Mouse (Mus musculus) heart, postnatal 10 days (tissue): ENCODE data around the gene Prickle1. TPM values are rescaled to one million over a fixed set of nuclear protein-coding genes. Genes with fewer than 3 reads are reported as not detected.

Experiments
- DNase-seq, 2 experiments: peaks; one replicate each; pipeline ENCODE4 v3.0.0; 2021
- intact Hi-C: fragments of 180-260 bp; cut with DNase I; formaldehyde crosslinking; loops from one replicate; pipeline ENCODE4 v1.15.1; 2025
- total RNA-seq, 2 experiments: library from RNA; stranded (reverse); gene quantifications; 2 replicates each; pipeline ENCODE4 v1.2.3; 2021

The Prickle1 gene
- total RNA-seq, 2 experiments from 2014 or later = 24.1 to 36.4 TPM

DNA sequence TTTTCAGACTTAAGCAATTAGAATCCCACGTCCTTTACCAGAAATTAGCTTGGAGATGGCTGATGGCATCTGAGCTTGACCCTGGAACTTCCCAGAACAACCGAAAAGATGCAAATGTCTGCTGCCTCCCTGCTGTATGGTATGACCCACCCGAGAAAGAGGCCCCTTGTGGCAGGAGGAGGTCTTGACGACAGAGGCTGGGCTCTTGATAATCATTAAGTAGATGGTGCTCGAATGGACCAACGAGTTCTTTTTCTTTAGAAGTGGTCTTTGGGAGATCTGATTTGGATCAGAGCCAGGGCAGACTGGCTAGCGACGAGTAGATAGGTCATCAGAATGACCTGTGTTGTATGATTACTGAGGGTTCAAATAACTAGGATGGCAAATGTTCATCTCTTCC is 40.0 kb downstream of the Prickle1 start:
- intact Hi-C loops = no loop called here
- no peak for DNase-seq

DNA sequence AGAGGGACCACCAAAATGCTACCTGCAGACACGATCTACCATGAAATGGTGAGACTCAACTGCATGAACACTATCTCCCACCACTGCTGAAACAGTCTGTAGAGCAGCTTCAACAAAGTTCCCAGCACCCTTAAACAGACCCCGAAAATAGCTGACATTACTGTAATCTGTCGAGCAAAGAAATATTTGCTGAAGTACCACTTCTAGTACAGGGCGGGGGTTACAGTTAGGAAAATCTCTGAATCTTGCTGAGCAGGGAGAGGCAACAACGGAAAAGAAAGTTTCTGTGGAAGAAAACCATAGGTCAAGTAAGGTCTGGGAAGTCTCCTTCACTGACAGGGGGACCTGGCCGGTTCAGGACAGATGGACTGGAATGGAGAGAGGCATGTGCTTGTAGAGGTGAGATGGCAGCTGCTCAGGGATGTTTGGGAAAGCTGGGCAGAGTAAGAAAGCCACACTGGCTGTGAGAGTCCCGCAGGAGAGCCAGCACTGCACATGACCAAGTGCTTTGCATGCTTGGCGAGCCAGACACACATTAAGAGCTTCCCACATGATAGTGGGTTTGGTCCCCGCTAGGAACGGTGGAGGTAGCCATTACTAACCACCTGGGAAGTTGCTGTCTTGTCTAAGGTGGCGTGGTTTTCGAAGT is 41.4 kb downstream of the Prickle1 start:
- intact Hi-C loops = no loop called here
- peak; percentile 51 to 61 for DNase-seq

DNA sequence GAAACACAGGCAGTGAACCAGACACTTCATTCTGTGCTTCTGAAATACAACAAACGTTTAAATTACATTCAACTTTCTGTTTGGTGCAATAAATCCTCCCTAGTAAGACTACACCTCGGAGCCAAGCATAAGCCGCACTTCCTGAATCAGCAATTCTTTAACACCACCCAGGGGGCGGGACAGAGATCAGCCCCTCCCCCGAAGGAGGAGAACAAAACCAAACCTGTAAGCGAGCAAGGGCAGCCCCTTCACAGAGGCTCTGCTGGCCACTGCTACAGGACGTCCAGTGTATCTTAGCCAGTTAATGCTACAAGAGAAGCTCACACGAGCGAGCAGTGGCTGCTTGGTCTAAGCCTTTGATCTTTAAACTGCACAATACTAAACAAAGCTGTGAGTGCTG is 43.5 kb downstream of the Prickle1 start:
- intact Hi-C loops = no loop called here
- peak; percentile 67 to 71 for DNase-seq

DNA sequence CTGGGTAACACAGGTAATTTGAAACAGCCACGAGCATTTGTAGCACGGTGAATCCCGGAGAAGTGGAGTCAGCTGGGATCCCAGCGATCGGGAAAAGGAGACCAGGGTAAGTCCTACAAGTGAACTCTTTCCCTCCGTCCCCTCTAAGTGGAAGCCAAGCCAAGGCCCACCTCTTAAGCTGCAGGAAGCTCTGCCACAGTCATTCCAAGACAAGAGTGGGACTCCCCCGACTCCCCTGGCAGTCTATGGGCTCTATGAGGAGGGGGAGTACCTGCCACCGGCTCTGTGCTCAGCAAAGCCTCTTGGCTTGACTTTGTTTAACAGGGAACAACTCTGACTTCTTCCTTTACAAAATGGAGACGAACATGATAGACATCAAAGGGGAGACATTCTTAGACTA is 47.4 kb downstream of the Prickle1 start:
- DNase-seq = no peak
- intact Hi-C loops = no loop called here

DNA sequence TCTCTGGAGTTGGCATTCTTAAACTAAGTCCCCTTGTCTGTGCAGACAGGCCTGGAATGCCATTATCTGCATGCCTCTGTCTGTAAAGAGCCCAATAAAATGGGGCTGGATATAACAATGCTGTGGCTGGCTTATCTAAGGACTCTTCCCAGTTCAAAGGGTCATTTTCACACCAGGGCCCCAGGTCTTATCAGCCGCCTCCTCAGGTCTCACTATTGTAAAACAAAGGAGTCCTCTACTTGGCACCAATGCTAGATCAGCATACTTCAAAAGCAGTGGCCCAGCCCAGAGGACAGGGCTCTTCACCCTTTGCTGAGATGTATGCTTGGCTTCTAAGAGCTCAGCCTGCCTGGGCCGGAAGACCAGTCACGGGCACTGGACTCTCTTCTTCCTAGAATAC is 56.3 kb downstream of the Prickle1 start:
- DNase-seq = no peak
- intact Hi-C loops = no loop called here

DNA sequence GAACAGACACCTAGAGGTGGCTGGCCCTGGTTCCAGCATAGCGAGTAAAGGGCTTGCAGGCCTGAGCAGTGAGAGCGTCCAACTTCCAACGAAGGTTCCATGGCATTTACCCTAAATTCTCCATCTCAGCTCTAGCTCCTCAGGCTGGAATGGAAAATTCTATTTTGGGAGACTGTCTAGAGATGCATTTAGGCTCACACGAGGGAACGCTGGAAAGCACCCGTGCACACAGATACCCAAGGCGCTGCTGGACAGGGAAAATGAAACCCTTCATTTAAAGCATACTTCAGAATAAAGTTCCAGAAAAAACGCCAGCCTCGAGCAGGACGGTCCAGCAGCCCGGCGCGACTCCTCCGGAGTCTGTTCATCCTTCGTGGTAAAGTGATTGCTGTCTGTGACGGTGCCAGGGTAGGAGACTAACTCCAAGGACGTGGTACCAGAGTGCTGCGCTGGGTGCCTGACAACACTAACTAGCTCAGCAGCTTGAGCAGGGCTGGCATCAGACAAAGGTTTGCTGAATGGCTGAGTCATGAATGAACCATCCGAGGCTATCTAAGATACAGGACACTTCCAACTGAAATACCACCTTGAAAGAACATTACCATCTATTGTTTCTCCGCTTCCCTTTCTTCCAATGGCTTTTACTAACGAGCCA is 57.0 kb downstream of the Prickle1 start:
- intact Hi-C loops = no loop called here
- no peak for DNase-seq

DNA sequence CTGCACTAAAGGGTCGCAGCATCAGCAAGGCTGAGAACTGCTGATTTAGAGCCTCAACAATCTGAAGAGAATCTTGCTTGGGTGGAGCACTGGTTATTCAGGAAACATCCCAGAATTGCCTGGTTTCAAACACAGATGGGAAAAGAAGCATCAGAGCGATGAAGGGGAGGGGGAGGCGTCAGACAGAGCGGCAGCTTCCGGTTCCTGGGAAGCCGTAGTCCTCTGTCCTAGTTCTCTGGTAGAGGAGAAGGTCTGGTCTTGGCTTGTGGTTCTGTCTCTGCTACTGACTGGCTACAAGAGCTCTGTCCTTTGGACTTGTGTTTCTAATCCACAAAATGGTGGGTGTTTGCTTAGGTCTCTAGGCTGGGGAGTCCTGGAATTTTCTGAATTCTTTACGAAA is 57.9 kb downstream of the Prickle1 start:
- intact Hi-C loops = no loop called here
- DNase-seq = no peak

DNA sequence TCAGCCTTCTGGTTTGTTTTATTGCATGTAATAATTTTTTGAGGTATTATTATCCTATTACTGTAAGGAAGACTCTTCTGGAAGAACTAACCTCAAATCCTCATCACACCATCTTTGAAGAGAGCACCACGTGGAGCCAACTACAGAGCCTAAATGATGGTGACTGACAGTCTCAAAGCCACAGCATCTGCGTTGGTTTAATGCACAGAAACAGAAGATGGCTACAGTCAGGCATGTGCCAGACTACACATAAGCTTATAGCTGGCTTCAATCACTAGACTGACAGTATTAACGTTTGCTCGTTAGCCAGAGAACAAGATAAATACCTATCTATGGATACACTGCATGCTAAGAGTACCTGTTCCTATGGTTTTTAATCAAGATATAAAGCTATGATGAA is 59.5 kb downstream of the Prickle1 start:
- intact Hi-C loops = no loop called here
- no peak for DNase-seq

DNA sequence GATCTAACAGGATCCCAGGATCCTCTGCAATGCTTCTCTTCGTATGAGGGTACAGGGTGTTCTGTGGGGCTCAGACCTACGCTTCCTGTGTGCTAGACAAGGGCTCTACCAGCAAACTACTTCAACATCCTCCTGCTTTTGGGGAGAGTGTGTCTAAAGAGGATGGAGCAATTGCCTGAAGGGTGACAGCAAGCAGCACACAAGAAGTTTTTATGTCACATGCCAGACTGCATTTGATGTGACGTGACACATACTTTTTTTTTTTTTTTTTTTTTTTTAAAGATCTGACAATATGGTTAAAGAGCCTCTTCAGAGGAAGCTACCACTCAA is 65.0 kb downstream of the Prickle1 start:
- intact Hi-C loops = no loop called here
- no peak for DNase-seq

DNA sequence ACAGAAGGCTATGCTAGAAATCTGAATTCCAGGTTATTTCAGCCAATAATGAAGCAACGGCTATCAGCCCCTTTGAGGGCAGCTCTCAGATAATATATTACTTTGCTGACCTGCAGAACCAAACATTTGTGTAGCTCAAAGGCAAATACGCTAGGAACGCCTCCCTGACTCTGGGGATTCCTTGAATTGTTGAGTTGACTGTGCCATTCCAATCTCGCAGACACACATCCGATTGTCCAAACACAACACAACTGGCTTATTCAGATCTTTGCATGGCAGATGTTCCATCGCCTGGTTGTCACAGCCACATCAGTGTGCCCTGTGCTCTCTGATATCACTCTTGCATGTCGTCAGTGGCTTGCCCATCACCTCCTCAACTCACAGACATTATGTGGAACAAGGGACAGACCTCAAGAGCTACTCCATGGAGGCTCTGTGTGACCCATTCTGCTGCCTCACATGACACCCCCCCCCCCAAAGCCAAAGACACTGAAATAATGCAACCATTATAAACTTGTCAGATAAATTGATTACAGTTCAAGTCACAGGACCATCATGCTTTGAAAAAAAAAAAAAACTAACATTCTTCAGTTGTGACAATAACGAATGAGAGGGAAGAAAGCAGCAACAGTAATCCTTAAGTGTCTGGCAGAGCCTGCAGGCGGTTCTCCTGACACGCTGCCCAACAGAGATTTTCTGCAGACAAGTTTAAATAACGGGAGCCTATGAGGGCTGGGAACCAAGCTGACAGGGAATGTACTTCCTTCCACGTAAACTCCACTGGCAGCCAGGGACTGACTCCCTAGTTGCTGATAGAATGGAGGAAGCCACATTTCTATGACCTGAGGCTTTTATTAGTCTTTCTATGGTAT is 65.6 kb downstream of the Prickle1 start:
- peak in 1 of 2 experiments; percentile 30 for DNase-seq
- intact Hi-C loops = no loop called here

DNA sequence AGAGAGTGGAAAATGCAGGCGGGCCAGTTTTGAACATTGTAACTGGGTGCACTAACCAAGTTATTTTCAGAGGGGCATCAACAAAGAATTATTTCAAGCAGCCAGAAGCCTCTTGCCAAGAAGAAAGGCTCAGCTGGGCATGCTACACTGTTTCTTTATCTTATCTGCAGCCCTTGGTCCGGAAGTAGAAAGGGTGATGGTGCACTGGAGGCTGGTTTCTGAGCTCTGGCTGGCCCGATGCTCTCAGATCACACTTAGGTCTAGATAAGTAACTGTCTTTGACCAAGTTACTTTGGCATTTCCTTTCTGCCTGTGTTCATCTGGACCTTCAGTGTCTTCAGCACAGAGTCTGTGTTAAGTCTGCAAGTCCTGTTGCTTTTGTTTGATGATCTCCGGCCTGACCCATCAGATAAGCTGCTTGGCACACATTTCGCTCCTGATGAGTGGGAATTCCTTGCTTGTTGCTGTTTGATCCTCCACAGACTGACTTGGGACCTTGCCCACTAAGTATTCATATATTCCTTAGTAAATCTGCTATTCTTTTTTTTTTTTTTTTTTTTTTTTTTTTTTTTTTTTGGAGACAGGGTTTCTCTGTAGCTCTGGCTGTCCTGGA is 70.3 kb downstream of the Prickle1 start:
- peak; percentile 32 to 45 for DNase-seq
- intact Hi-C loops = no loop called here

DNA sequence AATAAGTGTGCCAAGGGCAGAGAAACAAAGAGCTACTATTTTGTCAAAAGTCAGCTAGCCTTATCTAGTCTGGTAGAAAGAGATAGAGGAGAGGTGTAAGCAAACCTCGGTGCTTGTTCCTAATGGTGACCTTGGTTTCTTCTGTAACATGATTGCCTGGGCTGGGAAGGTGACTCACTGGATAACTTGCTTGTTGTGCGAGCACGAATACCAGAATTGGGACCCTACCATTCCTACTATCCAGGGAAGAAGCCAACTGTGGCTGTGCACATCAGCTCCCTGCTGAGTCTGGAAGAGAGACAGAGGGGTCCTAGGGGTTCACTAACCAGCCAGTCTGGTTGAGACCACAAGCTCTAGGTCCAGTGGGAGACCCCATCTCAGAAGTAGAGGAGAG is 73.9 kb downstream of the Prickle1 start:
- intact Hi-C loops = no loop called here

DNA sequence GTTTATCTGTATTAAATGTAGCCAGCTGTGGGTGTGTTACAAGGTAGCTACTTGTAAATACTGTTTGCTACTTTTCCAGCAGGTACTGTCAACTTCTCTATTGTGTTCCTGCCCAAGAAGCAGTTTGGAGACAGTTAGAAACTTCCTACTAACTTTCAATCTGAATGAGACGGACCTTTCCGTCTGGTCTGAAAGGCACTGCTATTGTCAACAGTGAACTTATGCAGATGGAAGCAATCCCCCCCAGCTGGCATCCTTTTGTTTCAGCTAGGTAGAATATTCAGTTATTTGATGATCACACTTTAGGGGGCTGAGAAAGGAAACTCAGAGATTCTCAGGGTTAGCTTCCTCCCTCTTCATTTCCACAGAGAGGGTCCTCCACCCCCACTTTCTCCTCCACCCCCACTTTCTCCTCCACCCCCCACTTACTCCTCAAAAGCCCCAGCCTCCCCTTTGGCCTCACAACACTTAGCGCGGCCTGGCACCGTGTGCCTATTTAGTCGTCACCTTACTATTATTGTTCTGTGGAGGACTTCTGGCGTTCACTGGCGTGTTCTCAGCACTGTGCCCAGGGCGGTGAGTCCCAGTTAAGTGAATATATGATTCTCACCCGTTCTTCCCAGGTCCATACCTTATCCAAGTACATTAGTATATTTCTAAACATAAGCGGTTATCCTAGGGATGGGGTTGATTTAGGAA is 74.5 kb downstream of the Prickle1 start:
- intact Hi-C loops = no loop called here
- peak; percentile 53 for DNase-seq

More for the DNA sequence above, 73.9 kb downstream of the Prickle1 start:
- peak; percentile 28 to 29 for DNase-seq

DNA sequence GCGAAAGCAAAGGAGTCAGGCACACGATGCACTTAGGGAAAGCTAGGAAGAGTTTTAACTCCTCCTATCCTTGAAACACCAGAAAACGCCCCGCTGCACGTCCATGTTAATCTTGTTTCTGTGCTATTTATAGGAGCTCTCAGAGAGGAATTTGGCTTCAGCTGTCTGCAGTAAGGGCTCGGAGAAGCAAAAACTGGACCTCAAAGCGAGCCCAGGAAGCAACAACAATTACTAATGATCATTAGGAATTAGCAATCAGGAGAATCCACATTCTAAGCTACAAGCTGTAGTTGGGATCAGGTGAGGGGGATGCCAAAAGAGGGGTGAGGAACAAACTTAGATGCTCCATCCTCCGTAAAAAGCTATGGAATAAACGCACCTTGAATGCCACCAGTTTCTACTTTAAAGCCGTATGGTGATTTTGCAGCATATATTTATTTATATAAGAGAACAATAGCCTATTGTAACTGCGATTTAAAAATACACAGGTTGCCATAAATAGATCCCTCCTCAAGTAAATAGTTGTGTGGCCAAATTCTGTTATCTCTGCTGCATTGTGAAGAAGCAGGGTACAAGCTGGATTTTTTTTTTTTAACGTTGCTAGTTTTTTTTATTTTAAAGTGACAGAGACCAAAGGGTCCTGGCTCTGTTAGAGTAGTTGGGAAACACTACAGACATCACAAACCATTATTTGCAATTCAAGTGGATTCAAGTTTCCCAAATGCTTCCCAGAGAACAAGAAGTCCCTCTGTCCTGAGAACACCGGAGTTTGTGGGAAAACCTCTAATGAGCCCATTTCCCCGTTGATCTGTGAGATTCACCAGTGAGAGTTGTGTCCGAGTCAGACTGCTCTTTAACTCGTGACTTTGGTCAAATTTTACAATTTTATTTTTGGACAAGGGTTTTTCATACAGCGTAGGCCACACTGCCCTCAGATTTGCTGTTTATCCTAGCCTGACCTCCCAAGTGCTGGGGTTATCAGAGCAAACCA is 75.6 kb downstream of the Prickle1 start:
- peak; percentile 66 to 72 for DNase-seq
- intact Hi-C loops = loop anchor here (1.0 to 5.0 kb wide), 3 partner anchors 56 to 692 kb away; no protein-coding TSS in a partner anchor

DNA sequence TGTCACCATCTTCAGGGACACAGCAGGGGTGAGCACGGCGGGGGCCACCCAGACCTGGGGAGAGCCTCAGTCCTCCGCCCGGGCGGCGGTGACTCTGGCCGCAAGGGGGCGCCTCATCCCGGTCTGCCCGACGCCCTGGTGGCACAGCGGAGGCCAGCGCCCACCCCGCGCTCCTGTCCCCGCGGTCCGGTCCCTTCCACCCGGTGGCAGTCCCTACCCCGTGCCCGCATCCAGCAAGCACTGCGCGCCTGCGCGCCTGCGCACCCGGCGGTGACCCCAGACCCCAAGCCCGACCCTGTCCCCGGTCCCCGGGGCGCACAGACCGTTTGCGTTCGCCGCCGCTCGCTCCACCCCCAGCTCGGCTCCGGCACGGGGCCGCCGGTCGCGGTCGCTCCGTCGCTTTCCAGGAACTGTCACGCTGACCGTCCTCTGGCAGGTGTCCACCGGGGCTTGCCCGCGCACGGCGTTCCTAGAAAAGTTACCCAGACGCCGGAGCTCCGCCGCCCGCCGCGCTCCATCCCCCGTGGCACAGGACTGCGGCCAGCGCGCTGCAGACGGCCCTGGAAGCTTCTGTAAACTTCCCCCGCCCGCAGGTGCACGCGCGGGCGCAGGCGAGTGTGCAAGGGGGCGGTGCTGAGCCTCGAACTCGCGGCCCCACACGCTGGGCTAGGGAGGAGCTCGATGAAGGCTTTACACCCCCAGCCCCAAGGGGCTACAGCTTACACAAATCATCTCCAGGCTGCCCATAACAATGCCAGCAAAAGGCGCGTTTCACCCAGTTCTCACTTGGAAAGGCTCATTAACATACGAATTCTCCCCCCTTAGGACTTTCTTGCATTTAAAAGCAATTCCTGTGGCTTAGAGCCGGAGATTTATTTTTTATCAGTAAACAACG is 76.5 kb downstream of the Prickle1 start:
- peak; percentile 94 to 95 for DNase-seq
- intact Hi-C loops = loop anchor here (1.0 to 5.0 kb wide), 3 partner anchors 57 to 693 kb away; no protein-coding TSS in a partner anchor

DNA sequence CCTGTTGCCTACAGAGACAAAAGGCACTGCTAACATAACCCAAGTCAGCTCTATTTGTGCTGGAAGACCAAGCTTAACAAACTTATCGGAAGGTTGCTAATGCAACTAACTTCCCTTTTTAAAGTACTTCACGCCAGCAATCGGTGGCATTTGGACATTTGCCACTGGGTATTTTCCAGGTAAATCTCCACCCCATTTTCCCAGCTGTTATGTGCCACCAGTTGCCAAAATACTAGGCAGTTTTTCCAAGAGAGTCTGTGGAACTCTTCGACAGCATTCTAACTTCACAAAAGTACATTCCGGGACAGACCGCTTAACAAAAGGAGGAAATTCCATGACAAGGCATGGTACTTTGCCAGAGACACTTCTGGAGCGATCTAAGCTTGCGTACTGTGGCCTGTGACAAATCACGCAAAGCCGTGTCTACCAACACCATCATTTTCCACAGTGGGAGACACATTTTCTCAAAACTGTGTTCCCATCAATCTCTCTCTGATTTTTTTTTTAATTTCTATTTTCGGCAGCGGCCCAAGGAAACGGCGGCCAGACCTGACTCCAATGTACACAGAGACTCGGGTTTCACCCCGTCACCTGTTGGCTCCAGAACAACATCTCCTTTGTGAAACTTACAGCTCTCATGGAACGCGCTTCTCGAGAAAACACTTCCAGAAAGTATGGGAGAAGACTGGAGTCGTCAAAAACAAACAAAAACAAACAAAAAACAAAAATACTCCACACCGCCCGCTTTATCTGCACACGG is 77.4 kb downstream of the Prickle1 start:
- peak; percentile 72 to 74 for DNase-seq
- intact Hi-C loops = loop anchor here (5.0 kb wide), 2 partner anchors 246 to 694 kb away; no protein-coding TSS in a partner anchor

DNA sequence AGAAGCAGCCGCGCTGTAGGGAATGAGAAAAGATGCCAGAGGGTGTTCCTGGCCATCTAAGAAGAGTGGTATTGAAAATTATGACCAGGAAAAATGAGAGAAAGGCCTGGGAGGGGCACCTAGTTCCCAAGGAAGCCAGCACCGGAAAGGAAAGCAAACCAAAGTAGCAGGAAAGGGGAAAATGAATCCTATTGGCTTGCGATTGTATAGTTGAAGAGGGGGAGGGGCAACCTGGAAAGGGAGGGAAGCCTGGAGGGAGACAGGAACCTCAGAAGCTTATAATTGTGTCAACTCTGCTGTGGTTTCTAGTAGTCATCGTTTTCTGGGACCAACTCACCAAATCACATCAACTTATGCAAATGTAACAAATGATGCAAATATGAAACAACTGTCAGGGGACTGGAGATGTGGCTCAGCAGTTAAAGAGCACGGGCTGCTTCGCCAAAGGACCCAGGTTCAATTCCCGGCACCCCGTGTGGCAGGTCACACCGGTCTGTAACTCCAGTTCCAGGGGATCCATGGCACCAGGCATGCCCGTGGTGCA is 78.6 kb downstream of the Prickle1 start:
- intact Hi-C loops = loop anchor here (5.0 kb wide), 2 partner anchors 245 to 695 kb away; no protein-coding TSS in a partner anchor
- DNase-seq = peak; percentile 34 to 40
